Mouse (Mus musculus) effector memory CD4-positive, alpha-beta T cell, adult 5 months (primary cell): ENCODE measurements around the gene Cdr2. TPM values are rescaled to one million over a fixed set of nuclear protein-coding genes. Genes with fewer than 3 reads are reported as not detected.

Experiments used
- polyA plus RNA-seq: library from polyadenylated mRNA; unstranded; fragments of 100-300 nt; shearing (Covaris generic); gene quantifications from one replicate; pipeline ENCODE4 v1.2.1, GENCODE M21; 2017

Gene Cdr2
- polyA plus RNA-seq: 13.7 TPM

DNA sequence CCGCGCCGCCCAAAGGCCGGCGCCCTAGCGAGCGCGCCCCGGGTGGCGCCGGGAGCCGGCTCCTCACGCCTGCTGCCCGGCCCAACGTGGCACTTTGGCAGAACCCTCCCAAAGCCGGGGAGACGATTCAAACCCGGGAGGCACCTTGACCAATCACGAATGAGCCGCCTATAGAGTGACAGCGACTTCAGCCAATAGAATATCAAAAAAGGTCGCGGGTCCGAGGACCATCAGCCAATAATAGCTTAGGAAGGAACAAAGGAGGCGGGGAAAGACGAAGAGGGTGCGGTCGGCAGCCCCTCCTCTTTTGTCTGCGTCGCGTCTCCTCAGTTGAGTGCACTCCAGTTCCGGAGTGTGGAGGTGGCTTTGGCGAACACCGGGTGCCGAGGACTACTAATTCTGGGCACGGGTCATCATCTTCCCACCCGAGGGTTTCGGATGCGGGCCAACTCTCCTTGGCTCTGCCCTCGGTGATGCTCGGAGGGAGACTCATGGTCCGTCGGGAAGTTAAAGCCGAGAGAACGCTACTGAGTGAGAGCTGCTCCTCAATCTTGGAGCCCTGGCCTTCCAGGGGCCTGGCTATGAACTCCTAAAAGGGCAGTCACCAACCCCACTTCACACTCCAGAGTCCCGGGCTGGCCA is at the start of gene Cdr2, which contains the start of gene Mfsd13b:
Gene Cdr2, minus strand, starts transcription at position 113 of the 642 bp plus-strand sequence.
Gene Mfsd13b, plus strand, starts transcription at position 310 of the 642 bp plus-strand sequence.

DNA sequence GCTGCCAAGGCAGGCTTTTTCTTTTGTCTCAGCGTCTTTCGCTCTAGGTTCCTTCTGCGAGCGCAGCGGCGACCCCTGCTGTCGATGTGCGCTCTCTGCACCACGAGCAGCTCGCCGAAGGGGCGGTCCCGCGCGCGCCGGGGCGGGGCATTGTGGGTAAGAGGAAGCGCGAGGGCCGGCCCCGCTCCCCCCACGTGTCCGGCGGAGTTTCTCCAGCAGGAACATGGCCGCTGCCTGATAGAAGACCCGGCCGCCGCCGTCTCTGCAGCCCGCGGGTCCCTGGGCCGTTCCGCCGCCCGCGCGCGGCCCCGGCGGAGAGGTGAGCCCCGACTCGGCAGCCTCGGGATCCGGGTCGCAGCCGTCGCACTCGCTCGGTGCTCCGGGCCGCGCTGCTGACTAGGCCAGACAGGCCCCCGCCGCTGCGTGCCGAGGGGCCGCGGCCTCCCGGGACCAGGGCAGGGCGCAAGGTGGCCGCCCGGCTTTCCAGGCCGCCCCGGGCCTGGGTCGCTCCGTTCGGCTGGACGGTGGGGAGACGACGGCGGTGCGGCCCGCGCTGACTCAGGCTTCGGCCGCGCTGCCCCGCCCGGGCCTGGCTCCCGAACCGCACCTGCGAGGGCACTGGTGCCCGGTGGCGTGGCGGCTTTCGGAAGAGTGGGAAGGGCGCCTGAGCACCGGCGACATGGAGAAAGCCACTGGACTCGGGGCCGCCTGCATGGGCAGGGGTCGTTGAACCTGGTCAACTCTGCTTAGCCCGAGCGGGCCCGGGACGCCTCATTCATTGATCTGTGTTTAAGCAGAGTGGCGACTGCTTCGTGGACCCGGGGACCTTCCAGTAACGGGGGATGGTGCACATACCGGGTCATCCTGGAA is 64.3 kb downstream of the Cdr2 start, which contains the start of gene Polr3e:
Gene Polr3e, plus strand, starts transcription at position 153 of the 870 bp plus-strand sequence.

Other genes starting within 250 kb of the Cdr2 start
- not detected for gene Vwa3a, start 243.0 kb downstream of the Cdr2 start, polyA plus RNA-seq
- gene Gm5737, start 169.9 kb downstream of the Cdr2 start, polyA plus RNA-seq: not detected
- 2.0 TPM for gene Eef2k, start 139.5 kb downstream of the Cdr2 start, polyA plus RNA-seq
- gene Polr3e, start 64.6 kb downstream of the Cdr2 start, polyA plus RNA-seq: 18.9 TPM
- 0.77 TPM for gene Mfsd13b, start 197 bp upstream of the Cdr2 start, polyA plus RNA-seq
- 20.4 TPM for gene Mettl9, start 52.1 kb upstream of the Cdr2 start, polyA plus RNA-seq
- gene Igsf6, start 92.3 kb upstream of the Cdr2 start, polyA plus RNA-seq: not detected
- gene Otoa, start 99.3 kb upstream of the Cdr2 start, polyA plus RNA-seq: not detected